Mouse (Mus musculus): ENCODE data around the gene Gm20517.
"Not testable (repeated sequence)": the region's sequence is repeated elsewhere in the genome, so short reads cannot be mapped to it uniquely, and the experiment has no call there.

Gene Gm20517

DNA sequence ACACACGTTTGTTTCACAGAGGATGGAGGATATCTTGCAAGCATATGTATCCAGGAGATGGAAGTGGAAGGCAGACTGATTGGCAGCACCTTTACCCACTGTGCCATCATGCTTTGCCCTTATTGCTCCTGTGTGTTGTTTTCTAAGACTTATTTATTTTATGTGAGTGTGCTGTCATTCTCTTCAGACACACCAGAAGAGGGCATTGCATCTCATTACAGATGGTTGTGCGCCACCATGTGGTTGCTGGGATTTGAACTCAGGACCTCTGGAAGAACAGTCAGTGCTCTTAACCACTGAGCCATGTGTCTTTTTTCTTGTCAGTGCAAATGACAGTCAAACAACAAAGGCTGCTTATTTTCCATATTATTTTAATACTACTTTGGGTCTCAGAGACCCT is 16.4 kb downstream of the Gm20517 start:
- DNase-seq (ENCODE audit: low read depth, low spot score), result no peak

DNA sequence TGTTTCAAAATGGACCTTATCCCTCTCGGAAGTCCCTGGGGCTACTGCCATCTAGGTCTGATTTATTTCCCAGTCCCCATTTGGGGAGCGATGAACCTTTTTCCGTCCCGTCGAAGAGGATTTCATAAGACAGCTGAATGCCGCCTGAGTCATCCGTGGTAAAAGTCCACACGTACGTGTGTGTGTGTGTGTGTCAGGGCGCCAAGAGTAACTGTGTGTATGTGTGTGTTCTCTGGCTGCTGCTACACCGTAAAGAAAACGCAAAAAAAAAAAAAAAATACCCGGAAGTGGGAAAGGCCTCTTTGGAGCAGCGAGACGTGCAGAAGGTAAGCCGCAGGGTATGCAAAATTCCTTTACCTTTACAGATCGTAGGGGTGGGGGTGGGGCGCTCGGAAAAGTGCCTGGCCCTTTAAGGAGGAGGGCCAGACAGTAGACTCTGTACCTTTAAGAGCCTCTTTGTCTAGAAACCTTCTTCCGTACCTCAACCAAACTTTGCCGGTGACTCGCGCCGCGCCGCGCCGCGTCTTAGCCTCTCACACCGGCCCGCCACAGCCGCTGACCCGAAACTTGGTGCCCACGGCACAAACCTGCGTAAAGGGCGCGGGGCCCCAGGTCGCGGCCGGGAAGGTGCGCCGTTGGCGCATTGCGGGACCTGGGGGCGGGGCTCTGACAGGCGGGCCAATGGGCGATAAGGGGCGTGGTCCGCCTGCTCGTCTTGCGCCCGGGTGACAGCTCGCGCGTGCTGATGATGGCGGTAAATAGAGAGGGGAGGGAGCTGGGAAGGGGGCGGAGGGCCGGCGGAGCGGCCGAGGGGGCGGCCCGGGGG is 17.7 kb downstream of the Gm20517 start:
- peak; percentile 98 for DNase-seq (ENCODE audit: low read depth, low spot score)

DNA sequence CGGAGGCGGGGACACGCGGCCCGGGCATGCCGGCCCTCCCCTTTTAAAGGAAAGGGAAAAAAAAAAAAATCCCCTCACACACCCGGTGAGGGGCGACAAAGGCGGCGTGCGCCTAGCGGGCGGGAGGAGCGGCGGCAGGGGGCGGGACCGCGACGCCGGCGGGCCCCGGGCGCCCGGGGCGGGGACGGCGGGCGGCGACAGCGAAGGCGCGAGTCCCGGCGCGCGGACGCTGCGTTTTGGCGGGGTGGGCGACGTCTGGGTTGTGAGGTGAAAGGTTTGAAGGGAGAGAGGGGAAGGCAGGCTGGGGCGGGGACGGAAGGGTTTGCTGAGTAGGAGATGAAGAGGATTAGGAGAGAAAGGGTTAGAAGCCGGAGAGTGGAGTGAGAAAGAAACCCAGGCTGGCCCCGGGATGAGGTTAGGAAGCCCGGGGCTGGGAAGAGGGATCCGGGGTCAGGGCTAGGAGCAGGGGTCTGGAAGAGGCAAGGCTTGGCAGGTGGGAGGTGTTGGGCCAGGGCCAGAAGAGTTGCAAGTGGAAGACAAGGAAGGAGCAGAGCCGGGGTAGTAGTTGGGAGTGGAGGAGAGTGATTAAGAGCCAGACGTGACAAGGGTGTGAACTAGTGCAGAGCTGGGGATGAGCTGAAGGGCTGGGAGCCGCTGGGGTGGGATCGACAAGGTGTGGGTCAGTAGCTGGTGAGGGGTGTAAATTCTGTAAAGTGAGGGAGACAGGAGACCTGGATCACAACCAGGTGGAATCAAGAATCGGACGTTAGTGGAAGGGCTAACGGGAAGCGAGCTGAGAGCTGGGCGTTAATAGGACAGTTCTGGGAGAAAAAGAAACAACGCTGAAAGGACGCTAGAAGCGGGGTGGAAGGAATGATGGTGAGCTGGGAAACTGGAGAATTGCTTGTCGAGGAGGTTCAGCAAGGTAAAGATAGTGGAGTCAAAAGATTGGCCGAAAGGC is 18.6 kb downstream of the Gm20517 start:
- no peak for DNase-seq (ENCODE audit: low read depth, low spot score)

DNA sequence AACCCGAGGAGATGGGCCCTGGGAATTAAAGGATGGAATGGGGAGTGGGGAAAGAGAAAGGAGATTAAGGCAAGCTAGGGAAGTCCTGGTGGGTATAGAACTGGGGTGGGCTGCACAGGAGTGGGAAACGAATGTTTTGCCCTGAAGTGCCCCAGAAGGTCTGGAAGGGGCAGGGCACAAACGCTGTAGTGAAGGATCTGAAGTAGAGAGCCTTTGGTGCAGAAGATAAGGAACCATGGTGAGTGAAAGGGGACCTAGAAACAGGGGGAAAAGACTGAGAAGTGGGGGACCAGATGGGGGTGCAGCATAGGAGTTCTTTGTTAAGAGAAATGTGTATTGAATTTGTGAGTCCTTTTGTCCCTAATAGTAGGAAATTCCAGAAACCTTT is 19.3 kb downstream of the Gm20517 start, which contains the start of gene Usp49:
Usp49 (plus strand) TSS at position 13 of the 388 bp plus-strand sequence.
- no peak for DNase-seq (ENCODE audit: low read depth, low spot score)

DNA sequence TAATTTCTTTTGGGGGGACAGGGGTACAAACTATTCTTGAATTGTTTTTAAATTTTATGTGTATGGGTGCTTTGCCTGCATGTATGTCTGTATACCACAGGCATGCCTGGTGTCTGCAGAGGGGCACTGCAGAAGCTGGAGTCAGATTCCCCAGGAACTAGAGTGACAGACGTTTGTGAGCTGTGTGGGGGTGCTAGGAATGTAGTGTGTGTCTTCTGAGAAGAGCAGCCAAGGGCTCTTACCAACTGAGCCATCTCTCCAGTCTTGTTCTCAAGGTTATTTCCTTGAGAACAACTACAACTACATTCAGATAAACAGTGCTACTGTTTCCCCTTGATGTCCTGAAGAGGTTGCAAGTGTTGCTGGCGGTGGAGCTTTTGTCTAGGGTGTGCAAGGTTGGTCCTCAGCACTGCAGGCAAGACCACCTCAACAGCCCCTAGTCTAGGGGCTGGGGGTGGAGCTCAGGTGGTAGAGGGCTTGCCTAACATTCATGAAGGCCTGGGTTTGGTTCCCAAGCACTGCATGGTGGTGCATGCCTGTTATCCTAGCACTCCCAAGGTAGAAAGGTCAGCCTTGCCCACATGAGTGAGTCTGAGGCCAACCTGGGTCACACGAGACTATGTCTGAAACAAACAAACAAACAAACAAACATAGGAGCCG is 20.9 kb downstream of the Gm20517 start:
- DNase-seq (ENCODE audit: low read depth, low spot score), result no peak

DNA sequence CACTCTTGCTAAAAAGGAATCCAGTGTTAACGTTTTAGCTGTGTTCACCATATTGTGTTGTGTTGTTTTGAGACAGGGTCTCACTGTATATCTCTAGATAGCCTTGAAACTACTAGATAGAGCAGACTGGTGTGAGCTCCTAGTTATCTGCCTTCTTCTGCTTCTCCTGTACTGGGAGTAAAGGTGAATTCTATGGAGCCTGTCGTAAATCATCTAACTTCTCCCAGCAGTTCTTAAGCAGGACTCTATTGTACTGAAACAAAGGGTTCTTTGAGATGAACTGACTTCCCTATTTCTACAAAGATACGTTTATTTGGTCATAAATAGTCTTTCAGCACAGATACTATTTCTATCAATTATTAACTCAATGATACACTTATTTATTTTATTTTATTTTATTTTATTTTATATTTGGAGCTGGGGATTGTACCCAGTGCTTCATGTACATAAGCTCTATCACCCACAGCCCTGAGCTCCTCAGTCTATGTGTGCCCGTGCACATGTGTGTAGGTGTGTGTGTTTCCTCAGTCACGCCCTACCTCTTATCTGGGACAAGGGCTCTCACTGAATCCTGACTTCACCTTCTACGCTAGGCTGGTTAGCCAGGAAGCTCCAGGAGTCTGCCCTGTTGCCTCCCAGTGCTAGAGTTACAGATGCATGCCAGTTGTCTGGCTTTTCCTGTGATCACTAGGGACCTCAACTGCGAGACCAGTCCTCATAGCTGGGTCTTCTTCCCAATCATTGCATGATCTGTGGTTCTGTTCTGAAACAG is 22.8 kb downstream of the Gm20517 start:
- no peak for DNase-seq (ENCODE audit: low read depth, low spot score)

DNA sequence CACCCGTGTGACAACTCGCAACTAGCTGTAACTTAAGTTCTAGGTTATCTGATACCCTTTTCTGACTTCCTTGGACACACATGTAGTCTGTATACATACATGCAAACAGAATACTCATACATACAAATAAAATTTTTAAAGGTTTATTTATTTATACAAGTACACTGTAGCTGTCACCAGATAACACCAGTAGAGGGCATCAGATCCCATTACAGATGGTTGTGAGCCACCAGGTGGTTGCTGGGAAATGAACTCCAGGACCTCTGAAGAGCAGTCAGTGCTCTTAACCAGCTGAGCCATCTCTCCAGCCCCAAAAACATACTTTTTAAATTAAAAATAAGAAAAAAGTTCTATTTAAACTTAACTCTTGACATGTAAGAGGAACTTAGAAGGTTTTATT is 31.6 kb downstream of the Gm20517 start:
- peak; percentile 54 for DNase-seq (ENCODE audit: low read depth, low spot score)

DNA sequence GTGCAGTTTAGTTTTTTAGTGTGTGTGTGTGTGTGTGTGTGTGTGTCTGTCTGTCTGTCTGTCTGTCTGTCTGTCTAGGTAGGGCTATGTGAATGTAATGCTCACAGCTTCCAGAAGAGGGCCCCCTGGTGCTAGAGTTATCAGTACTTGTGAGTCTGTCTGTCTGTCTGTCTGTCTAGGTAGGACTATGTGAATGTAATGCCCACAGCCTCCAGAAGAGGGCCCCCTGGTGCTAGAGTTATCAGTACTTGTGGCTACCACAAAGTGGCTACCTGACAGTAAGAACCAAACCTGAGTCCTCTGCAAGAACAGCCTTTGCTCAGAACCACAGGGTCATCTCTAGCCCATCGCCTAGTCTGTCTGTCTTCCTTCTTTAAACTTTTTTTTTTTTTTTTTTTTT is 35.3 kb downstream of the Gm20517 start:
- peak; percentile 94 for DNase-seq (ENCODE audit: low read depth, low spot score)

DNA sequence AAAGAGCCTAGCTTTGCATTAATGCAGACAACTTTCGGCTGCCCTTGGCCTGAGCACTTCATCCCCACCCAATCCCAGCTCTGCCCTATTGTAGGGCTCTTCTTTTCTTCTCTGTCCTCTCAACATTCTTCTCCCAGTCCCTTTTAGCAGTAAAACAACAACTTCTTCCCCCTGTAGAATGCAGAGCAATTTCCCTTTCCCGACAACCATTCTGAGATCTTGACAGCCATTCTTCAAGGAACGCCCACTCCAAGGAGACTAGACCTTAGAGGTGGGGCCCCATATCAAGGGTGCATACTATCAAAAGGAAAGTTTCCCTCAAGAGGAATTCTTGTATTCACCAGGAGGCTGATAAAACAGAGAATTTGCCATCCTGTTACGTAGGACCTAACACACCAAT is 37.6 kb downstream of the Gm20517 start:
- peak; percentile 85 for DNase-seq (ENCODE audit: low read depth, low spot score)

DNA sequence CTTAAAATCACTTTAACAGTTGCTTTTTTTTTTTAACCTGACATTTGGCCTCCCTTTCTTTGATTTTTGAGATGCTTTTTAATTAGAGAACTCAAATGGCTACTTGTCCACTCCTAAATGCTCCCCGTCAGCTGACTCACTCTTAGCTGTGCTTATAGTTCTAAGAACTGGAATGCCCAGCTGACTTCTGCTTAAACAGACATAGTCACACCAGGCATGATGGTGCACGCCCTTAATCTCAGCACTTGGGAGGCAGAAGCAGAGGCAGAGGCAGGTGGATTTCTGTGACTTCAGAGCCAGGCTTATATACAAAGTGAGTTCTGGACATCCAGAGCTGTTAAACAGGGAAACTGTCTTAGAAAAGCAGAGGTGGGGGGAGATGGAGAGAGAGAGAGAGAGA is 40.6 kb downstream of the Gm20517 start:
- DNase-seq (ENCODE audit: low read depth, low spot score), result no peak

DNA sequence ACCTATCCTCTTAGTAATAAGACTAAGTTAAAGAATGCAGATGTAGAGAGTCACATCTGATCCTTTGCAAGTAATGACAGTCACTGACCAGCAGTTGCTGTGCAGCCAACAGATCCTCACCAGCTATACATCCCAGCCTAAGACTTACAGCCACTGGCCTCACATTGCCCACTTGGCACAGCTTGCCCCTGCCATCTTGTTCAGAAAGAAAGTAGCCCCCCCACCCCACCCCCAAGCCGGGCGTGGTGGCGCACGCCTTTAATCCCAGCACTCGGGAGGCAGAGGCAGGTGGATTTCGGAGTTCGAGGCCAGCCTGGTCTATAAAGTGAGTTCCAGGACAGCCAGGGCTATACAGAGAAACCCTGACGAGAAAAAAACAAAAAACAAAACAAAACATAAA is 43.0 kb downstream of the Gm20517 start:
- DNase-seq (ENCODE audit: low read depth, low spot score), result not testable (repeated sequence)

DNA sequence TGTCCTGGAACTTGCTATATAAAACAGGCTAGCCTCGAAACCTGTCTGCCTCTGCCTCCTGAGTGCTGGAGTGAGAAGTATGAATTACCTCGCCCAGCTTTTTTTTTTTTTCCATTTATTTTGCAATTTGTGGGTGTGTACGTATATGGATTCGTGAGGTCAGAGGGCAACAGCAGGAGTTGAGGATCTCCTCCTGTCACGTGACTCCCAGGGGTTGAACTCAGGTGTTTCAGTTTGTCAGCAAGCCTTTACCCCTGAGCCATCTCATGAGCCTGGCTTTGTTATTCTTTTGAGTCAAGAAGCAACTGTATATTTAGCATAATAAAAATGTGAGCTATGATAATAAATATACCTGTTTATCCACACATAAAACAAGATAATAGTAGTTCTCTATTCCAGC is 44.3 kb downstream of the Gm20517 start:
- peak; percentile 25 for DNase-seq (ENCODE audit: low read depth, low spot score)

DNA sequence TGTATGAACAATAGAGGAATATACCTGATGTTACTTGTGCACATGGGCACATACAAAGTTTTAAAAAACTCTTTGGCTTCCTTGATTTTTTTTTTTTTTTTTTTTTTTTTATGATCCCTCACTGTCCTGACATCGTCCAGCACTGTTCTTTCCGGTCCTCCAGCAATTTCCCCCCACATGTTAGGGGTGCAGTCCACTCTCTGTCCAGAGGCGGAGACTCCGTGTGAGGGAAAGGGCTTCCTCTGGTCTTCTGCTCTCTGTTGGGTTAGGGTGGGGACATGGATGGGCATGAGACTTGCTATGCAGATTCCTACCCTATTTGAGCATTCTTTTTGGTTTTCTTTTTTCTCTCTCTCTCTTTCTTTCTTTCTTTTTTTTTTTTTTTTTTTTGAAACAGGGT is 46.5 kb downstream of the Gm20517 start:
- no peak for DNase-seq (ENCODE audit: low read depth, low spot score)

DNA sequence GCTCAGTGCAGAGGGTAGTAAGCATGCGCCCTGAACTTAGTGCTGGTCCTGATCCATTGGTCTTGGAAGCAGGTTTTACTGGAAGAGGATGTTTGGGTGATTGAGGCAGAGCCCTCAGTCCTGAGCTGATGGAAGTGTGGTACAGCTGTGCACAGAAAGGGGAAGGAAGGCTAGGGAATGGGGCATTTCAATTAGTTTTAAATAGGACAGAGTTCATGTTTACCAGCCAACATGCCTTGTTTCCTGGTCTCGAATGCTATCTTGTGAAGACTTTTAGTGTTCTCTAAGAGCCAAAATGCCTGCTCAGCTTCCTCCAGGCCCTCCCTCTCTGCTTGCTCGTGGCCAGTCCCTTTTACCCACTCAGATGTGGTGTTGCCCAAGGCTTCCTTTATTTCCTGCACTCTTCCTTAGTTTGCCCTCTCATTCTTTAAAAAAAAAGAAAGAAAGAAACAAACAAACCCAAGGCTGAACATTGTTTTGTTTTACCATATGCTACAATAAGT is 47.4 kb downstream of the Gm20517 start:
- DNase-seq (ENCODE audit: low read depth, low spot score), result no peak

DNA sequence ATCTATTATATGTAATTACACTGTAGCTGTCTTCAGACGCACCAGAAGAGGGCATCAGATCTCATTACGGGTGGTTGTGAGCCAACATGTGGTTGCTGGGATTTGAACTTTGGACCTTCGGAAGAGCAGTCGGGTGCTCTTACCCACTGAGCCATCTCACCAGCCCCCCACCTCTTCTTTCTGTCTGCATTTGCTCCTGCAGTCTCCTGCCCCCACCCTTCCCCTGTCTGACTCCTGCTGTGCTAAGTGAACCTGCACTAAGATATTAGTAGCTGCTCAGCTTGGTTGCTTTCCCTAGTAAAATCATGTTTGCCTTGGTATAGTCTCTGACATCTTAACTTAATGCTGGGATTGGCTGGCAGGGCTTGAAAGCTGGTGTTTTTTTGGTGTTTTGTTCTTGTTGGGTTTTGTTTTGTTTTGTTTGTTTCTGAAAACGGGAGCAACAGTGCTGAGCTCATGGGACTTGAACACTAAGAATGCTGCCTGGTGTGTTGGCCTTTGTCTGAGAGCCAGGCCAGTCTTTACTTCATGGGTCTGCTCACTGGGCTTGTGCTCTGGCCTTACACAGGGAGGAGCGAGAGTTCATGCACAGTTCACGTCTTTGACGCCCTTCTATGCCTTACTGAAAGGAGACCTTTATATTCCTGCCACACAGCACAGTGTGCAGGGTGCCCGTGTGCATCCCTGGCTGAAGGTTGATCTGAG is 51.8 kb downstream of the Gm20517 start:
- DNase-seq (ENCODE audit: low read depth, low spot score), result peak; percentile 42

DNA sequence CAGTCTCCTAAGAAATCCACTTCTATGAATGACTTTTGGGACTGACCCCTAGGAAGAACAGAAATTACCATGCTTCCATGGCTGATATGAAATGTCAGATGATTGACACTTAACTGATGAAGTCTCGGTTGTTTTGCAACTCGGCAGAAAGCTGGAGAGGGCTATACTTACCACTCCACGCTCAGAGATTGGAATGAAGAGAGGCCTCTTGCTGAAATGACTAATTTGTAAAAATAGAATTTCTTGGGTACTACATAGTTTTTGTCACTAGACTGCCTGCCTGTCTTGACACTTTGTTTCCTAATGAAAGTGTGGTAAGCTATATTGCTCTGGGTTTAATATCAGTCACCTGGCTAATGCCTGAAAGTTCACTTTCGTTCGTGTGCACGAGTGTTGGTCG is 53.1 kb downstream of the Gm20517 start:
- no peak for DNase-seq (ENCODE audit: low read depth, low spot score)

DNA sequence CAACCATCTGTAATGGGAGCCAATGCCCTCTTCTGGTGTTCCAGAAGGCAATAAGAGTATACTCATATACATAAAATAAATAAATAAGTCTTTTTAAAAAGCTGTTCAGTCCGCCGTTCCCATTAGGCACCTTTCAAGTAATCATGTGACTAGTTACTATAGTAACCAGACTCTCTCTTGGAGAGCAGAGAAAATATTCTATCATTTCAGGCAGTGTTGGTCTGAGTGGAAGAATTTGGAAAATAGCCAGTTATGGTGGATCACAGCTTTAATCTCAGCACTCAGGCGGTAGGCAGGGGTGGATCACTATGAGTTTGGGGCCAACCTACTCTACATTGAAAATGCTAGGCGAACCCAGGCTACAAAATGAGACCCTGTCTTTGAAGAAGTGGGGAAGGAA is 57.8 kb downstream of the Gm20517 start:
- DNase-seq (ENCODE audit: low read depth, low spot score), result no peak

DNA sequence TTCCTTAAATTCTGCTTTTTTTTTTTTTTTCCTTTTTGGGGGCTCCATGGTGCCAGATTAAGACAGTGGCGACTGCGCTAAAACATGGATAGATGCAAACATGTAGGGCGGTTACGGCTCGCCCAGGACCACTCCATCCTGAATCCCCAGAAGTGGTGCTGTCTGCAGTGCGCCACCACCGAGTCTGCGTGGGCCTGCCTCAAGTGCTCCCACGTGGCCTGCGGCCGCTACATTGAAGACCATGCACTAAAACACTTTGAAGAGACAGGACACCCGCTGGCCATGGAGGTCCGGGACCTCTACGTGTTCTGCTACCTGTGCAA is 60.6 kb downstream of the Gm20517 start:
- DNase-seq (ENCODE audit: low read depth, low spot score), result no peak

DNA sequence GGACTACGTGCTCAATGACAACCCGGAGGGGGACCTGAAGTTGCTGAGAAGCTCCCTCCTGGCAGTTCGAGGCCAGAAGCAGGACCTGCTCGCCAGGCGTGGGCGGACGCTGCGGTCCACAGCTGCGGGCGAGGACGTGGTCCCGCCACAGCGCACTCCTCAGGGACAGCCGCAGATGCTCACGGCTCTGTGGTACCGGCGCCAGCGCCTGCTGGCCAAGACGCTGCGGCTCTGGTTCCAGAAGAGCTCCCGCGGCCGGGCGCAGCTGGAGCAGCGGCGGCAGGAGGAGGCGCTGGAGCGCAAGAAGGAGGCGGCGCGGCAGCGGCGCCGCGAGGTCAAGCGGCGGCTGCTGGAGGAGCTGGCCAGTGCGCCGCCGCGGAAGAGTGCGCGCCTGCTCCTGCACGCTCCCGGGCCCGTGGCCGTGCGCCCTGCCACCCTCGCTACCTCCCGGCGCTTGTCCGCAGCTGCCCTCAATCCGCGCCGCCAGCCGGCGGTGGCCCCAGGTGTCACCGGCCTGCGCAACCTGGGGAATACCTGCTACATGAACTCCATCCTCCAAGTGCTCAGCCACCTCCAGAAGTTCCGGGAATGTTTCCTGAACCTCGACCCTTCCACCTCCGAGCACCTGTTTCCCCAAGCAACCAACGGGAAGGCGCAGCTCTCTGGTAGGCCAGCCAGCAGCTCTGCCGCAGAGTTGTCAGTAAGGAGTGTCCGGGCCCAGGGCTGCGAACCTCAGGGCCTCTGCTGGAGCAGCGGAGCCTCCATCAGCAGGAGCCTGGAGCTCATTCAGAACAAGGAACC is 61.1 kb downstream of the Gm20517 start:
- DNase-seq (ENCODE audit: low read depth, low spot score), result peak; percentile 90

DNA sequence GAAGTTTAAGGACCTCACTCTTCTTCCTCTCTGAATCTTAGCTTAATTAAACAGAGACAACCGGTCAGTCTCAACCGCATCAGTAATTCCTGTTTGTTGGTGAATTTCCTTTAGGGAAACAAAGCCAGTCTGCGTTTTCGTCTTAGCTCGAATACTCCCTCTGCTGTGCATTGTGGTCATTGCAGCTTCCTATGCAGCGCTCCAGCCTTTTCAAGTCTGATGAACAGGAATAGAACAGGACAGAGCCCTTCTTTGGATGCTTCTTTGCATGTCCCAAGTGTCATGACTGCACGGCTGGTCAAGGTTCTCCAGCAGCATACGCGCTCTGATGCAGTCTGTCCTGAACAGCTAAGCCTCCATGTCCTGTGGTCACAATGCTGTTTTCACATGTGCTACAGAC is 65.2 kb downstream of the Gm20517 start:
- DNase-seq (ENCODE audit: low read depth, low spot score), result peak; percentile 84
